Mouse (Mus musculus) CH12.LX (cell line): Measurements from ENCODE around the gene Dnajc10.

Source experiments
- CHD1 ChIP-seq: IDR thresholded peaks from 2 replicates; pipeline ENCODE4 v1.6.1; 2012; ENCODE audit warnings: low read depth, low read length, improper control_type of control experiment, inconsistent platforms
- CHD2 ChIP-seq: IDR thresholded peaks from 2 replicates; pipeline ENCODE4 v1.6.1; 2011; ENCODE audit warnings: low read length, improper control_type of control experiment
- CTCF ChIP-seq, 2 experiments: IDR thresholded peaks in 1 of 2; conservative IDR thresholded peaks in 1 of 2; 2 replicates each; pipeline ENCODE4 v1.5.1; 2011 to 2012; ENCODE audit warnings: low read depth in 2 of 2, low read length in 2 of 2, improper control_type of control experiment in 1 of 2, inconsistent platforms in 1 of 2, mild to moderate bottlenecking in 1 of 2, moderate library complexity in 1 of 2
- ELF1 ChIP-seq: IDR thresholded peaks from 2 replicates; pipeline ENCODE4 v1.6.1; 2014; ENCODE audit warnings: low read depth, mild to moderate bottlenecking, inconsistent platforms, low read length, improper control_type of control experiment
- EP300 ChIP-seq: IDR thresholded peaks from 2 replicates; pipeline ENCODE4 v1.6.1; 2011; ENCODE audit warnings: low read length, improper control_type of control experiment
- JUND ChIP-seq: conservative IDR thresholded peaks from 2 replicates; pipeline ENCODE4 v1.6.1; 2011; ENCODE audit warnings: low read depth, low read length, improper control_type of control experiment
- KAT2A ChIP-seq: IDR thresholded peaks from 2 replicates; pipeline ENCODE4 v1.6.1; 2012; ENCODE audit warnings: low read length, improper control_type of control experiment, inconsistent platforms; ENCODE audit not compliant: insufficient replicate concordance
- MEF2A ChIP-seq: IDR thresholded peaks from 2 replicates; pipeline ENCODE4 v1.6.1; 2014; ENCODE audit warnings: low read depth, mild to moderate bottlenecking, inconsistent platforms, low read length, improper control_type of control experiment, borderline replicate concordance
- POLR2A ChIP-seq: IDR thresholded peaks from 2 replicates; pipeline ENCODE4 v1.6.1; 2011; ENCODE audit warnings: low read depth, mild to moderate bottlenecking, improper control_type of control experiment, low read length
- TBP ChIP-seq: conservative IDR thresholded peaks from 2 replicates; pipeline ENCODE4 v1.6.1; 2011; ENCODE audit warnings: low read depth, low read length, improper control_type of control experiment
- USF1 ChIP-seq: IDR thresholded peaks from 2 replicates; pipeline ENCODE4 v1.6.1; 2014; ENCODE audit warnings: low read depth, mild to moderate bottlenecking, inconsistent platforms, low read length, improper control_type of control experiment
- ZKSCAN1 ChIP-seq: IDR thresholded peaks from 2 replicates; pipeline ENCODE4 v1.6.1; 2012; ENCODE audit warnings: low read depth, inconsistent platforms, low read length, improper control_type of control experiment, borderline replicate concordance
- ZNF384 ChIP-seq: IDR thresholded peaks from 2 replicates; pipeline ENCODE4 v1.6.1; 2012; ENCODE audit warnings: low read depth, low read length, improper control_type of control experiment, inconsistent platforms

- TF ChIP-seq CTCF (conservative IDR thresholded peaks at IDR 0.05 in 1 of 2, IDR thresholded peaks at IDR 0.05 in 1 of 2; ENCODE audit: low read depth in 2 of 2, low read length in 2 of 2), result no peak
- TF ChIP-seq ZKSCAN1, result no peak
- TF ChIP-seq CHD2, result no peak
- TF ChIP-seq POLR2A, result peak; percentile 92
- TF ChIP-seq EP300, result no peak
- no peak for TF ChIP-seq CHD1
- TF ChIP-seq TBP, result peak; percentile 82; the same call in 1 of the 2 replicates
- no peak for TF ChIP-seq ZNF384
- no peak for TF ChIP-seq USF1
- peak; percentile 75 for TF ChIP-seq ELF1
- no peak for TF ChIP-seq KAT2A
- no peak for TF ChIP-seq JUND
- 0 out of 2 replicates have a peak, but pooled peaks have one; percentile 11 for TF ChIP-seq MEF2A
Observed at GRCm38 (mm10) chr2:80315242-80316161, at the start of gene Dnajc10.
